Mouse (Mus musculus) cerebral cortex, adult 2 months (tissue): Measurements from ENCODE around the gene Banp.

Experiments used
- WGBS: fragments of 180-500 bp; shearing (Covaris S2); methylation state at CpG from one replicate; pipeline ENCODE4 v1.1.7; 2018; 5-methylcytosine and 5-hydroxymethylcytosine counted together

Banp gene

DNA sequence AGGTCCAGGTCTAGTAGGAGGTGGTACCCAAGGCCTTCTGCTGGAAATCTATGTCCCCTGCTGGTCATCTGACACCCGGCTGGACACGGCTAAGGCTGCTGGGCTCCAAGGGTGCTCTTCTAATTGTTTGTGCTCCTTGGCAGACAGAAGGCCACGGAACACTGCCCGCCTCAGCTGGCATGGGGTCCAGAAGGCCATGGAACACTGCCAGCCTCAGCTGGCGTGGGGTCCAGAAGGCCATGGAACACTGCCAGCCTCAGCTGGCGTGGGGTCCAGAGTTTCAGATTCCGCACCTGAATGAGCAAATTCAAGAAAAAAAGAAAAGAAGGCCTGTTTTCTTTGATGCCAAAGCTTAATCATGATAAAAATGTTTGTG lies 32.0 kb downstream of the Banp start:
- 57% methylated on average over 7 of the region's 7 CpGs for WGBS

DNA sequence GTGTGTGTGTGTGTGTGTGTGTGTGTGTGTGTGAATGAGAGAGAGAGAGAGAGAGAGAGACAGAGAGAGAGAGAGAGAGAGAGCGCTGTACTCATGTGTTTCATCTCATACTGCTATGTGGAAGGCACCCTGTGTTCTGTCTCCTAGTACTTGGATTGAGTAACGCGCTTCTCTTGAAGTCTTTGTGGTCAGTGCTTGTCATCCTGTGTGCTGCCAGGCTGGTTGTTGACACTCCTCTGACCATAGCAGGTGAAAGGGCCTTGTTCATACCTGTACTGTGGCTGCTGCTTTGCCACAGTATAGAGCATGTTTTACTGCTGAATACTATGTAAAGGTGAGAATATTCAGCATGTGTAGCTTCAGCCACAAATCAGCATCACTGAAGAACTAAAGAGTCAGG lies 36.1 kb downstream of the Banp start:
- 96% methylated on average over 3 of the region's 3 CpGs for WGBS

DNA sequence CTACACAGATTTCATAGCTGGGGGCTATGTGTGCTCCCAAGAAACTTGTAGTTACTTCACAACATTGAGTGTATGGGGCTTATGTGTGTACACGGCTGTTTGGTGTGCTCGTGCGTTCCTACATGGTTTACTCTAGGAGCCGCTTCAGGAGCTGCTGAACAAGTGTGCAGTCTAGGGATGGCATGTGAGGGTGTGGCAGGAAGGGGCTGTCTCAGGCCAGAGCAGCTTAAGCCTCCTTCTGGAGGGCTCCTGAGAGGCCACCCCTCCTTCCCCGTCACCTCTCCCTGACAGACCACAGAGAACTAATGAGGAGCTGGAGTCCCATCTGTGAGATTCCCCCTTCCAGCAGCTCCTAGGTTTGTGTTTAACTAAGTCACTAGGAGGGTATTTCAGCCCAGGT lies 38.3 kb downstream of the Banp start:
- WGBS = 95% methylated on average over 5 of the region's 5 CpGs

DNA sequence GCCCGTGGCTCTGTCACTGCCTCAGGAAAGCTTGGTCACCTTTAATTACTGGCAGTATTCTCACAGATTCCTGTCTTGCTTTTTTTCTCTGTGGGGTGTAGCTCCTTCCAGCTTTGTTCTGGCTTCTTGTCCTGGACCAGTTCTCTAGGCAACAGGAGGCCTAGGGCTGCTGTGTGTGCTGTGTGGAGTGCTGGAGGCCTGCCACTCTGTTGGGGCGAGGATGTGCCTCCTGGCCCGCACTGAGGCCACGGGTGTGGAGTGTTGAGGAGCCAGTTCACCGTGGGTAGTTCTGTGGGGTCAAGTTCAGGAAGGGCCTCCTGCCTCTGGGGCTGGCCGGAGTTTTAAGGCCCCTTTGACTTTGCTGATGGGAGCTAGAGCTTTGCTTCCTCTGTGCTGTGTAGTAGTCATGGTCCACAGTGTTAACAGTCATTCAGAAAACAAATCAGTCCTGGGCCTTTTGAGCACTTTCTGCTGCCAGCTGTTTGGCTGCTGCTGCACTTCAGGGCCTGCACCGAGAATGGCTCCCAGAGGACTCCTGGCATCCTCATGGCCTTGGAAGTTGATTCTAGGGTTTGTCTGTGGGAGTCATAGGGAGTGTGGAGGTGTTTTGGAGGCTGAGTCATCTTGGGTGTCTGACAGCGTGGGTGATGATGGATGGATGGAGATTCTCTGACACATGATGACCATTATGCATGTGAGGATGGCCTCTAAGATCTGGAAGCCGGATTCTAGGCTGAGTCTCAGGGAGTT lies 41.1 kb downstream of the Banp start:
- 67% methylated on average over 9 of the region's 9 CpGs for WGBS

DNA sequence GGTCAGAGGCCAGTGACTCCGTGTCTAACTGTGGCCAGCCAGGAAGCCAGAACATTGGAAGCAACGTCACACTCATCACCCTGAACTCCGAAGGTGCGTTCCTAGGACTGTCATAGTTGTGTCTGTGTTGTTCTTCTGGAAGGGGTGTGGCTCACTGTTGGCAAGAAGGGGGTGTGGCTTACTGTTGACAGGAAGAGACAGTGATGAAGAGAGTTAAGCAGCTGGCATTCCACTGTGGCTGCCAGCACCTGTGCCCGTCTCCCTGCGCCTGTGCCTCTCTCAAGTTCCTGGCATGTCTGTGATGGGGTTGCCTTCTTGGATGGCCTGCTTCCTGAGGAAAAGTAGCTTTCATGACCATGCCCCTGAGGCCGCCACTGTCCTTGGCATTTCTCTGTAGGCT lies 42.1 kb downstream of the Banp start:
- 87% methylated on average over 7 of the region's 7 CpGs for WGBS

DNA sequence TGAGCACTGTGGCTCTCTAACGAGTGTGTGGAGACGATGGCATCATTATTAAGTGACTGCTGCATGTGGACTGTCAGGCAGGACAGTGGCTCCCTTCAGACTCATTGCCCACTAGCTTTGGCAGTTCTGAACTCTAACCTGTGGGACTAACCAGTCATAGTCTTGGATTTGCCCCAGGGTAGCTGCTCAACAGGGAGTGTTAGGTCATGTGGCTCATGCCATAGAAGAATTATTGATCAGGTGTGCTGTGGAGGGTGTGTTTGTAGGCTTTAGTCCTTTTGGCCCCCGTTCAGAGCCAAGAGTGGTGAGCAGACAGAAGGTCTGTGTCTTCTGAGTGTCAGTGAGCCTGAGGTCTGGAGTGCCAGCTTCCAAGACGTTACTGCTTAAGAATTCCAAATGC lies 43.4 kb downstream of the Banp start:
- 64% methylated on average over 4 of the region's 4 CpGs for WGBS

DNA sequence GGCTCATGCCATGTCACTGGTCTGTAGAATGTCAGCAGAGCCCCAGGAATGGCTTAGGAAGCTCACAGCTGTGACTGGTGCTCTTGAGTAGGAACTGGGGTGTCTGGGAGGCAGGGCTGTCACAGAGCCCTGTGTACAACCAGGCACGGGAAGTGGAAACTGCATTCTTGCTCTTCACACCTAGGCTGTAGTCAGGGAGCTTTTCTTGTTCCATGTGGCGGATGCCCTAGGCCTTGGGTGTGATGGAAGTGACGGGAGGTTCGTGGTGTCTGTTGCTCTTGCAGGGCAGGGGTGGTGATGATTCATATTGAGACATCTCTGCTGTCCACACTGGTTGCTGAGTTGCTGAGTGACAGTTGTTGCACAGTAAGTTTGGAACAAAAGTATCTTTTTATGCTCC lies 45.6 kb downstream of the Banp start:
- 71% methylated on average over 4 of the region's 4 CpGs for WGBS

DNA sequence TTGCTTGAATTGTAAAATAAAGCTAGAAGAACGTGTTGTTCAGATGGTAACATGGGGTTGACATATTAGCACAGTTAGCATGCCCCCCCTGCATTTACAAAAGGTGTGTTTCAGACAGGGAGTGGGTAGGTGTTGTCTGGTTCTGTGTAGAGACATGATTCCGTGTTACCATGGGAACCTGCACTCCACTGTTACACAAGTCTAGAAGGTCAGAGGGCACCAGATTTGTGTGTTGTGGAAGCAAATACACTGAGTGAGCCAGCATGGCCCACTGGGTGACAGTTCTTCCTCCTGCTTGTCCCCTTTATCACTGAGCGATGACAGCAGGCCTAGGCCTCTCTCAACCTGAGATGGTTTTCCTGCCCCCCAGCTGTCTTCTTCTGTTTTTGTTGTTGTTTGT lies 46.3 kb downstream of the Banp start:
- 83% methylated on average over 3 of the region's 3 CpGs for WGBS

DNA sequence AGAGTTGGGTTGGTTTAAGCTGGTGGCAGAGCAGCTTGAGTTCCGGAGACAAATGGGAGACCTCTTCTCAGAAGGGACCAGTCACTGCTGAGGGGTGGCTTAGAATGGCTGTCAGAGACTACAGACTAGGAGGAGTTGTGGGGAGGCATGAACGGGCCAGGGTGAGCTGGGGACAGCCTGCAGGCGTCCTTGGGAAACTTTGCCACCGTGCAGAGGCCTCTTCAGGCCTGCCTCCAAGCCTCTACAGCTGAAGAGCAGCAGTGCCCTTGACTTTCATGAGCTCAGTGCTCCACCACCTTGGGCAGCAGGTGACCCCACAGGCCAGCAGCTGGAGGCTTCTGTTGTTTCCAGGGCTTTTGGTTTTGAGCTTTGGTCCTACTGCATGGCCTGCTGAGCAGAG lies 49.1 kb downstream of the Banp start:
- 89% methylated on average over 4 of the region's 4 CpGs for WGBS

DNA sequence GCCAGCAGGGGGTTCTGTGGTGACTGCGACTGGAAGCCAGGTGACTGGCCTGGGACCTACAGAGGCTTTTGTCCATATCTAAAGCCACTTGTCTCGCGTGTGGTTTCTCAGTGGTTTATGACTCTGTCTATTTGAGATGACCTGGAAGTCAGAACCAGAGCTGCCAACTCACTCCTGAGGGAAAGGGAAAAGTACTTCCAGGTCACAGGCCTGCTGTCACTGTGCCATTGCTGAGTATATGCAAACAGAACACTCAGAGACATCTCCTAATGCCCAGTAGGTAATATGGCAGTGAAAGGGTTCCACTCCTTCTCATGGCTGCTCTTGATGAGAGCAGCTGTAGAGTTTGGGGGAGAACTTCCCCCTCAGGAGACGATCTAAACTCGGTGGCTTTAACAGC lies 49.7 kb downstream of the Banp start:
- 89% methylated on average over 5 of the region's 5 CpGs for WGBS

DNA sequence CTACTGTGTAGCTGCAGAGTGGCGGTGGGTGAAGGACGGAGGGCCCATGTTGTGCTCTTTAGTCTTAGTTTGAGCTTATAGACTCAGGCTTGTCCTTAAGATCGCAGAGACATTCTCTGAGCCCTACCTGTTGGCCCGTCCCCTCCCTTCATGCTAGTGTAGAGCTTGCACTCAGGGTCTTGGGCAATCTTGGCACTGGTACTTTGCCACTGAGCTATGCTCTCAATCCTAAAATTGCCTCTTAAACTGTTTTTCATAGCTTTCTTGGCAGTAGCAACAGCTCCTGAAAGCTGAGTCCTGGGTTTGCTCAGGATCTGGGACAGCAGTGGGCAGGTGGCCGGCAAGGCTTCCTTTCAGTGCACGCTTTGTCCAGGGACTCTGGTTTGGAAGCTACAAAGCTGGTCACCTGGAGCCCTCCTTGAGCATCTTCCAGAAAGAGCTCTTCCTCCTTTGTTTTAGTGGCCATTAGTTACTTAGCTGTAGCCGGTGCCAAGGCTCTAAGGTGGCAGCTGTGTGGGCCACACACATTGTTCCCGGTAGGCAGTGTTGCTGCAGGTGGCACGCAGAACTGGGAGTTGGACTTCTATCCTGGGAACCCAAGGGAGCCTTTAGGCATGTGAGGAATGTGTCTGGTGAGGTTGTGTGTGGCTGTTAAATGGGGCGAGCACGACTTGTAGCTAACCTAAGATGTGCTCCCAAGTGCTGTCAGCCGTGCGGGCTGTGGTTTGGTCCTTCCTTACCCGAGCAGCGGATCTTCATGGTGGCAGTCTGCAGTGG lies 52.0 kb downstream of the Banp start:
- WGBS = 83% methylated on average over 15 of the region's 15 CpGs

DNA sequence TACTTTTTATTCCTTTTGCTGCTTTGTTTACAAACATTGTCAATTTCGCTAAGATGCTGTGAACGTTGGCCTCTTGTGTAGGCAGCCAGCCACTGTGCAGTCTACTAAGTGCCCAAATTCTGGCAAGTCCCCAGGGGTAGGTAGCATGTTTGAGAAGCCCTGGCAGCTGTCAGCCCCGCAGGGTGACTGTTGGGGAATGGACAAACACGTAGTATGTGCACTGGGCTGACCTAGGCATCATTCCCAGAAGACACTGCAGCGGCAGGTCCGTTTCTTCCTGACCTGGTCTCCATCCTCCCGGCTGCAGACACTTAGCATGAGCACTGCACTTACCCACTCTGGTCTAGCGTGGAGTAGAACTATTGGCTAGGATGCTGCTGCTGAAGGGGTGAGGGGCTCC lies 54.1 kb downstream of the Banp start:
- WGBS = 76% methylated on average over 8 of the region's 8 CpGs

DNA sequence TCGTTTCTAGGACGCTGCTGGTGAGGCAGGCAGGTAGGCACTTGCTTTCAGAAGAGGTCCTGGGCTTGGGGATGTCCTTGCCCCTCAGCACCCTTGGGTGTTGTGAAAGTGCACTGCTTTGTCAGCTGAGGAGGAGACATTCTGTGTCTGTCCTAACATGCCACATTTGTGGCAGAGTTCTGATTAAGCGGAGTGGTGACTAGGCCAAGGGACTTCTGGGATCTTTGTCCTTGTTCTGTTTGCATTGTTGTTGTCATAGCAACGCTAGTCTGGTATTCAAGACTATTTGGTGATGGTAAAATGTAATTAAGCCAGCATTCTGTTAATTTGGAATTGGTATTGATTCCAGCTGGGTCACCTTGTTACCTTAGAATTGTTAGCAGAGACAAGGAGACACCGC lies 54.6 kb downstream of the Banp start:
- WGBS = 88% methylated on average over 5 of the region's 5 CpGs

DNA sequence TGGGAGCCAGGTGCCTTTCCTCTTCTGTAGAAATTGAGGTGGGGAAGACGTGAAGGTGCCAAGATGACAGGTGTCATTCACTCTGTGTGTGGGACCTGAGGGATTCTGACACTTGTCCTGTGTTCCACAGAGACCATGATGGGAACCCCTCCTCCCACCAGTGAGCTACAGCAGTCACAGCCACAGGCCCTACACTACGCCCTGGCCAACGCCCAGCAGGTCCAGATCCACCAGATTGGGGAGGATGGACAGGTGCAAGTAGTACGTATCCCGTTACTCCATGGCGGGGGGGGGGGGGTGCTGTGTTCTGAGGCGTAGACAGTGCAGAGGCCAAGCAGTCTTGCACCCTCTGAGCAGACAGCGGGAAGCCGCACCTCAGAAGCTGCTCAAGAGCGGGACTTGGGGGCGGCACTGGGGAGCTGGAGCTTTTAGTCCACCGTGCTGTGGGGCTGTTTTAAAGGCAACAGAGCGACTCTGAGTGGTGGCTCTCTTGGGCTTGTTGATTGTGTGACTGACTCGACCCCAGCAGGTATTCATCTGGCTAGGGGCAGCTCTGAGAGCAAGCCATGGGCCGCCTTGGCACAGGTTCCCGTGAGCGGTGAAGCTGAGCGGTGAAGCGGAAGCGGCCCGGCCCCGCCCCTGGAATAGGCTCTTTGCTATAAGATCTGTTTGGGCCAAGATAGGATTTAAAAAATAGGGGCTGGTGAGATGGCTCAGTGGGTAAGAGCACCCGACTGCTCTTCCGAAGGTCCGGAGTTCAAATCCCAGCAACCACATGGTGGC lies 56.1 kb downstream of the Banp start:
- 81% methylated on average over 25 of the region's 25 CpGs for WGBS

DNA sequence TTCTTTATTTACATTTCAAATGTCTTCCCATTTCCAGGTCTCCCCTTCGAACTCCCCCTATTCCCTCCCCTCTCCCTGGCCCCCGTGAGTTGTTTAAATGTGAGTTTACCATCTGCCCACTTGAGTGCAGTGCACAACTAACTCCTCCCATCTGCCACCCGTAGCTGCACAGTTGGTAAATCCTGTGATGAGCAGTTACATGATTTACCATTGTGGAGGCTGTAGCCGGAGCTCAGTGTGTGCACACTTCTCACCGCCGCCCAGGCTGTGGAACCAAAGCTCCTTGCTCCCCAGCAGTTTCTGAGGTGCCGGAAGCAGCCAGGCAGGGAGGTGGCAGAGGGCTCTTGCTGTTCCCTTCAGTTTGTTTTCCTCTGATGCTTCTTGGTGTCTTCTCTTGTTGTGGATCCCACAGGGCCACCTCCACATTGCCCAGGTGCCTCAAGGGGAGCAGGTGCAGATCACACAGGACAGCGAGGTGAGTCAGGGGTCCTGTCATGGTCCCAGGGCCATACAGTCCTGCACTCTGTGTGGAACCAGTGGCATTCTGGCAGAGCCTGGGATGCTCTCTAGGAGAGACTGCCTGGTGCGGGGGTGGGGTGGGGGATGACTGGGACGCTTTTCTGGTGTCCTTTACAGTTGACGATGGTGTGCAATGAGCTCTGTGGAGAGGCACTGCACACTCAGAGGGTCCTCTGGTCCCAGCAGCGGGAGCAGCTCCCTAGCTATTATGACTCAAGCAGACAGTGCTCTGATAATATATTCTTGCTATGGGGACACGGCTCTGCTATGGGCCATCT lies 57.3 kb downstream of the Banp start:
- WGBS = 59% methylated on average over 13 of the region's 13 CpGs

DNA sequence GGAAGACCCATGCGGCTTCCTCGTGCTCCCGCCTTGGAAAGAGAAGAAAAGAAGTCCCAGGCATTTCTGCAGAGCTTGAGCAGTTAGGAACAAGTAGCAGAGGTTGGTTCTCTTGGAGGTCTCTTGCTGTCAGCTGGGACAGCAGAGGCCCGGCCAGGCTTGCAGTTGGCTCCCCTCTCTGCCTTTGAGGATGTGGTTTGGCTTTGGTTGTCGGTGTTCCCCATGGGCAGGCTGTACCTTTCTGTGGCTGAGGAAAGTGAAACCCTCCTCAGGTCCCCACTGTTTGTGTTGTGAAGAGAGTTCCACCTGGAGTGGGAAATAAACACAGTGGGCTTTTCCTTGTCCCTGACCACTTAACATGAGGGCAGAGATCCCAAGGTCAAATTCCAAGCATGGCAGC lies 58.8 kb downstream of the Banp start:
- WGBS = 70% methylated on average over 5 of the region's 5 CpGs

DNA sequence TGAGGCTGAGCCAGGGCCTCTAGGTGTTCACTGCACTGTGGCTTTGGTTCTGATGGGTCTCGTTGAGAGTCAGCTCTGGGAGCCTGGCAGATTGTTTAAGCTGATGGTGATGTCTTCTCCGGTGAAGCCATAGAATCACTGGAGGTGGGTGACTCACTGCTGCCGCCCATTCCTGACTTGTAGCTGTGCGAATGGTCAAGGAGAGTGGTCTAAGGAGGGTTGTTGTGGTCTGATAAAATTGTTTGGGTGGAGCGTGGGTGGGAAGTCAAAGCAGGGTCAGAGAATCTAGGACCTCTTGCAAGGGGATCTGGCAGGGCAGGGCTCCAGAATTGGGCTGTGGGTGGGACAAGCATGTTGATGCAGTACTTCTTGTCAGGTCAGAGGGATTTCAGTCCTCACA lies 61.1 kb downstream of the Banp start:
- 63% methylated on average over 5 of the region's 5 CpGs for WGBS

DNA sequence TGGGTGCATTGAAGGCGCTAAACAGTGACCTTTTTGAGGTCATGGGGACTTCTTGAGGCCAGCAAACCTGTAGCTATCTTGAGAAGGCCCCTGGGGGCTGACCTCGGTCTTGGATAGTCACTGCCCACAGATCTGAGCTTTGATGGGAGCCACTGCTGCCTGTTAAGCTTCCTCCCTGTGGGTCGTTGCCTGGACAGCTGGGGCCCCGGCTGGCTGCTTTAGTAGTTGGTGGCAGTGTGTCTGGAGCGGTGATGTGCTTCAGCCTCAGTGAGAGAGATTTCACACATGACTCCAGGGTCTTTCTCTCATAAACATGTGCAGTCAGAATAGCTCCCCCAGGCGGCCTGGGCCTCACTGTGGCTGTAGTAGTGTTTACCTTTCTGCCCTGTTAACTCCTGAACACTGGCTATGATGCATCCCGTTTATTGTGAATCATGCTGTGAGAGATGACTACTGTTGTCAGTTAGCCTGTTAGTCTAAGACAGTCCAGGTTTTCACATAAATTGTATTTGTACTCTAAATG lies 61.6 kb downstream of the Banp start:
- 48% methylated on average over 7 of the region's 7 CpGs for WGBS

DNA sequence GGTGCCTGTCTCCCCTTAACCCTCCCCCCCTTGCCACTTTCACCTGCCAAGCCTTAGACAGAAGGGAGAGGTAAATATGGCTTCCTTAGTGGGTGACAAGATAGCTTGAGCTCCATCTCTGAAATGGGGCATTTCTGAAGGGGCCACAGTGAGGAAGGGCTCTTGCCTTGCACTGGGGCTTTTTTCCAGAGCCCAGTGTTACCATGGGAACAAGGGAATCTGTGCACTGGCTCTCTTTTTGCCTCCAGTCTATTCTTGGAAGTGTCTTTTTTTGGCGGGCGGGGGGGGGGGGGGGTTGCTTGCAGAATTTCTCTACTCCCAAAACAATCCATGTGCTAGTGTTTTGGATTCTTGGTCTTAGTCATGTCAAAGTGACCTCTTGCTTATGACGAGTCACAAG lies 65.1 kb downstream of the Banp start:
- WGBS = 22% methylated on average over 3 of the region's 3 CpGs

DNA sequence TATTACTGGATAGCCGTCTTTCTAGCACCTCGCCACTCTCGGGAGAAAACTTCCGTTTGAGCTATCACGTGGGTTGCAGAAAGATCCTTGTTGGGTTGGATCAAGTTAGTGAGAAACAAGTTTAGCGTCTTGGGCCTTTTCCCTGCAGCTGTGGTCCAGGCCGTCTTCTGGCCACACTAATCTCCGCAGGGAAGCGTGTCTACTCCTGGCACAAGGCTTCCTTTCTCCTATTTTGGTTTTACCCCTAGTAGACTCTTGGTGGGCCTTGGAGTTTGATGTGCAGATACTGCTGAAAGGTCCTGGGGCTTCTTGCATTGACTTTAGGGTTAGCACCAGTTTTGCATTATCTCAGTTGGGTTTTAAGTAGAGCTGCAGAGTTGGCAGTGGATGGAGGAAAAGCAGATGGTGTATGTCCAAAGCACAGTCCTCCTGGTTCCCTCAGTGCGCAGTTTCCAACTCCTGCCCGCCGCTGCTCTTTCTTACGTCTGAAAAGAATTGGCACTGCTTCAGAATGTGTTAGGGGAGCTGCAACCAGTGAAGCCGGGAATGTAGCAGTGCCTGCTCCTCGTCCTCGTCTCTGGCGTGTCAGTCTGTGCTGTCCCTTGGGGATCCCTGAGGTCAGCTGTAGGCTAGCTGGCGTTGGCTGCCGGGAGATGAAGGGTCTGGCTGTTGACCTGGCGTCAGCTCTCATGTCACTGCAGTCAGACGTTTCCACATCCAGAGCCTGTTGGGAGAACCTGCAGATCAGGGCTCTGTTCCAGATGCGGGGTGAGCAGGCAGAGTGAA lies 68.7 kb downstream of the Banp start:
- WGBS = 43% methylated on average over 22 of the region's 22 CpGs

DNA sequence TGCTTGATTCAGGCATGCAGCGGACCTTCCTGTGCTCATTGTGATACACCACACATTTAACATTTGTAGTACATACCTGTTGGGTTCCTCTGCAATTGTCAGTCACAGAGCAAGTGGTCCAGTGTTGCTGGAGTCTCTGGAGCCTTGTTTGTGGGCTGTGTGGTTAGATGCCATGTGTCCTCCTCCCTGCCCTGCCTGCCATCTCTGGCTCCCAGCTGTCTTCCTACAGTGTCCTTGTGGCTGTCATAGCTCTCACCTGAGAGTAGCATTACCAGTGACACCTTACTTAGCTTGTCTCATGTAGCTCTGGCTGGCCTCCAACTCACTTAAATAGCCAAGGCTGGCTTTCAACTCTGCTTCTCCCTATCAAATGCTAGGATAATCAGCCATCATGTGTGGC lies 69.6 kb downstream of the Banp start:
- whole genome bisulfite sequencing = 100% methylated on average over 1 of the region's 1 CpGs
